Mouse (Mus musculus) left cerebral cortex, adult 18-20 months (tissue): ENCODE measurements around the gene Phc2. TPM values are rescaled to one million over a fixed set of nuclear protein-coding genes. Genes with fewer than 3 reads are reported as not detected.

Source experiments
- DNase-seq, 2 experiments: peaks; one replicate each; pipeline ENCODE4 v3.0.0; 2021 to 2022; ENCODE audit warnings: low spot score in 2 of 2, mixed read lengths in 1 of 2
- total RNA-seq, 2 experiments: library from RNA; stranded (reverse); gene quantifications; 2 replicates each; pipeline ENCODE4 v1.2.3; 2021

Phc2 gene
- total RNA-seq, 2 experiments from 2014 or later: 89.1 to 89.2 TPM

DNA sequence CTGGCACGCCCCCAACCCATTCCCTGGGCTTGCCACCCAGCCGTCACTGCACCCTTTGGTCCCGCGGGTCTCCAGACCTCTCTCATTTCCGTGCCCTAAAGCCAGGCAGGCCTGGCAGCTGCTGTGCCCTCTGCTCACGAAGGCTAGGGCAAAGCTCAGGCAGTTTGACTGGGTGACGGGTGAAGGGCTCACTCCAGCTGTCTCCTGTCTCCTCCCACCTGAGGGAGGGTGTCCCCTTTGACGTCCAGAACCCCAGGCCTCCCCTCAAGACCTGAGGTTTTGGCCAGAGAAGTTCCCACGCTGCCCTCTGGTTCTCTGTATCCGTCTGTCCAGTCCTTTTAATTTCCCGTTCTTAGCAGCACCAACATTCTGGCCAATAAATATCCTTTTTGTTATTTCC, 119.3 kb downstream of the Phc2 start:
- DNase-seq: no peak

GRCm38 (mm10) chr4:128774467-128774866, 120.0 kb downstream of the Phc2 start:
- DNase-seq: peak in 1 of 2 experiments; percentile 64

- peak; percentile 71 to 80 for DNase-seq
These were observed 122.2 kb downstream of the Phc2 start for GRCm38 (mm10) chr4:128776568-128777289.

DNA sequence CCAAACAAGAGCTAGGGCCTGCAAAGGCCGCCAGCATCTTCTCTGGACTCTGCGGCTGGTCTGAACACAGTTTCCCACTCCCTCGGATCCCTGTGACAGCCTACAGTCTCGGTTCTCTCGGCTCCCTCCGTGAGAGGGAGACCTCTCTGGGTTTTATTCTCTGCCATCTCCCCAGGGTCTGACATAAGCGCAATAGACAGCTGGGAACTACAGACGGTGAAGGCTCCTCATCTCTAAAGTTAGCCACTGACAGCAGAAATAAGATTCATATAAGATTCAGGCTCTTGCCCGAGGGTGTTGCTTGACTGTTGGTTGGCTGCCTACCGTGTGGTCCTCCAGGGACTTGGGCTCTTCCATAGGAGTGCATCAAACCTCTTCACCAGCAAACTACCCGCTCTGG, 123.1 kb downstream of the Phc2 start:
- no peak for DNase-seq

- DNase-seq: no peak
These were observed 127.5 kb downstream of the Phc2 start for GRCm38 (mm10) chr4:128782037-128782436.

DNA sequence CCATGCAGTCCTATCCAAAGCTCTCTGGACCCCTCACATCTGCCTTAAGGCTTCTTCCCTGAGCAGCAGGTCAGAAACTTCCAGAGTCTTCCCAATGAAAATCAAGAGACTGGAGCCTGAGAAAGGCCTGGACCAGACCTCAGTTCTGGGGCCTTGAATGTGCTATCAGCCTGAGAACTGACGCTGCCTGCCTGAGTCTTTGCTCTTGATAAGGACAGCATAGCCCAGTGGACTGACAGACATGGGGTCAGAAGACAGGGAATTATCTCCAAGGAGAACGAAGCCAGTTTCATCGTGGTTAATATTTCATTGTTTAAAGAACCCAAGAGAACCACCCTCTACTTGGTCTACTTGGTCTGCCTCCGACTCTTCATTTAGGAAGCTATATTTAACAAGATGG, 128.1 kb downstream of the Phc2 start:
- DNase-seq: no peak

DNA sequence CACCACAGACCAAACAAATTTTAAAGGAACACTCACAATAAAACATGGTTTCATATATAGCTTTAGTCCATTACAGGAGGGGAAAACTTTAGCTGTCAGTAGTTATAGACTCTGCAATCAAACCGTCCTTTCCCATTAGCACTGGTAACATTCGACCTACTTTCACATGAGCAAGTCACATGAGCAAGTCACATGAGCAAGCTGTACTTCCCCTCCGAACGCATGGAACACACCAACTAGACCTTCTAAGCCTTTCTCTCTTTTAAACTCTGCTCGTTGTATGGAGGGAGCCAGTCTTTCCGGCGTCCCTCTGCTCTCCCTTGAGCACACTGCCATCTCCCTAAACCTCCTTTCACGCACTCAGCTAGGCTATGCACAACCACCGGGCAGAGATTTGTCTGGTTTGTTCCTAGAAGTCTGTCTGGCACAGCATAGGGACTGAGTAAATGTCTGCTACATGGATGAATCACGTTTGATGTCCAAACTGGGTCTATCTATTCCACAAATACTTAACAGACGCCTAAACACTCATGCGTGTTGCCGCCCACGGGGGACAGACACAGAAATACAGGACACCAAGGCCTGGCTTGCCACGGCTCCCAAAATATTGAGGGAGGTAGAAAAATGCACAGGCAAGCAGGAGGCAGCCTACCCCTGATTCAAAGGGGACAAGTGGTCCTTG, 130.6 kb downstream of the Phc2 start:
- DNase-seq: peak in 1 of 2 experiments; percentile 47

GRCm38 (mm10) chr4:128785921-128786654, 131.6 kb downstream of the Phc2 start:
- DNase-seq: no peak

- no peak for DNase-seq
These were observed 132.8 kb downstream of the Phc2 start for GRCm38 (mm10) chr4:128787023-128787939.

GRCm38 (mm10) chr4:128788108-128788507, 133.6 kb downstream of the Phc2 start:
- no peak for DNase-seq

DNA sequence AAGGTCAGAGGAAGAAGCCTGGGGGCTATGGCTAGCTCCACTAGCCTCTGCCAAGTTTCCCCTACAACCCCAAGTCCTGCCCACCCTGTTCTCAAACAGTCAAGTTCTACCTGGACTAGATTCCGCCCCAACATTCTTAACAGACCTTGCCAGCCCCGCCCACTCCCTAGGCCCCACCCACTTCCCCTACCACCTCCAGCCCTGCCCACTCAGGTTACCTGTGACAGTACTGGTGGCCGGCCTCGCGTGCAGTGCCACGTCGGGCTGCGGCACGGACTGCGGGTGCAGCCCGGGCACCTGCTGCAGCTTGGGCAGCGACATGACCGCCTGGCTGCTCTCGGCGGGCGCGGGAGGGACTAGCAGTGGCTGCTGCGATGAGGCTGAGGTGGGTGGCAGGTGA, 135.1 kb downstream of the Phc2 start:
- DNase-seq: no peak

GRCm38 (mm10) chr4:128793710-128794109, 139.2 kb downstream of the Phc2 start:
- DNase-seq: no peak

DNA sequence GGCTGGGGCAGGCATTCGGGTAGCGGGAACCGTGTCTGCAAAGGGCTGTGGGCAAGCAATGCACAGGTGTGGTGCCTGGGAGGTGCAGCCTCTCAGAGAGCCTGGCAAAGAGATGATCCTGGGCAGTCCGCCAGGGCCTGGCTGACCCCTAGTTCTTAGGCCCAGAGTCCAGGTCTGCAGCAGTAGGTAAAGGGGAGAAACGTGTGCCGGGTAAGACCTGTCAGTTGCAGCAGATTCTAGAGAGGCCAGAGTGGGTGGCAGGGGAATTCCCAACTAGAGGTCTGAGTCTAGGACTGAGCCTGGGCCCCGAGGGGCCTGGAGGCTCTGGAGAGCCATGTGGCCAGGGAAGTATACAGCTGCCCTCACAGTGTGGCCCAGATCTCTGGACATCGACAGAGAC, 139.7 kb downstream of the Phc2 start:
- DNase-seq: no peak

- no peak for DNase-seq
These were observed 141.1 kb downstream of the Phc2 start for GRCm38 (mm10) chr4:128795596-128795995.

- DNase-seq: no peak
These were observed 142.3 kb downstream of the Phc2 start for GRCm38 (mm10) chr4:128796788-128797187.

DNA sequence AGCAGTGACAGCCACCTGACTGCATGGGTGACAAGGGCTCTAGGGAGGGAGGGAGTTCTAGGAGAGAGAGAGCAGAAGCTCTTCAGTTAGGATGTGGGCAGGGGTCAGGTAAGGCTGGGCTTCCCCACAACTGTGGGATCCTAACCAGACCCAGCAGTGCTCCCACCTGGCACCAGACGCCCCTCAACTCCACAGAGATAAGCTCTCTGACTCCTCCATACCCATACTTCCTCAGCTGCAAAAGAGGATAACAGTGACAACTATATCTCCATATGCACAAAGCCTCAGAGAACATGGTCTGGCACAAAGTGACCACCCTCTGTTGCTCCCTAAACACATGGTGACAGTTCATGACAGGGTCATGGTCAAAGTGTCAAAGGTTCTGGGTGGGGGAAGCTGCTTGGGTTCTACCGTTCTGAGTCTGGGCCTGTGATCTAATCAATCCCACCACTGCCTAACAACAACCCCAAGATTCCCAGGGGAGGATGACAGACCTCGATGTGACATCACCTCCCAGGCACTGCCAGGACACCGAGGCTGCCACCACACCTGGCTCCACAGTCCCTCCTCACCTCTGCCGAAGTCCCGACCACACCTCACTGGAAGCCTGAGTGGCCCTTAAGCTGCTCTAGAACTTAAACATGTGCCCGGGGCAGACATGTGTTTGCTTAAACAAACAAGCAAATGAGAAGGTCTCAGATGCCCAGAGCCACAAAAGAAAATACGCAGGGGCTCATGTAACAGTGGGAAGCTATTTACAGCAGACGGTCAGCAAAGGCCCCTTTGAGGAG, 147.4 kb downstream of the Phc2 start:
- no peak for DNase-seq
